Mouse (Mus musculus) MEL (cell line): ENCODE results near the gene Nolc1. TPM values are rescaled to one million over a fixed set of nuclear protein-coding genes. Genes with fewer than 3 reads are reported as not detected.
A peak's percentile ranks its signal among the peaks of the same experiment; 100 is the strongest.

ENCODE experiments used
- DNase-seq: peaks from one replicate; pipeline ENCODE4 v3.0.0; 2011; ENCODE audit warnings: low read depth, low spot score
- H3K27ac ChIP-seq: 2 replicates; pipeline ENCODE4 v1.5.1; 2012; ENCODE audit warnings: low read depth, mild to moderate bottlenecking, control low read depth, low read length, moderate library complexity; ENCODE audit not compliant: control insufficient read depth
- H3K27me3 ChIP-seq, 2 experiments: fragments of 150-350 bp in 1 of 2; sonication (generic) in 1 of 2; 2 replicates each; pipeline ENCODE4 v1.6.1; 2012; ENCODE audit warnings: low read length in 2 of 2, mild to moderate bottlenecking in 2 of 2, improper control_type of control experiment in 1 of 2, moderate library complexity in 1 of 2; ENCODE audit not compliant: insufficient read depth in 2 of 2, control insufficient read depth in 1 of 2
- H3K36me3 ChIP-seq, 2 experiments: 2 replicates each; pipeline ENCODE4 v1.6.1; 2012 to 2014; ENCODE audit warnings: low read length in 2 of 2, improper control_type of control experiment in 1 of 2, inconsistent platforms in 1 of 2, mild to moderate bottlenecking in 1 of 2; ENCODE audit not compliant: insufficient read depth in 2 of 2, control insufficient read depth in 1 of 2
- H3K4me1 ChIP-seq, 2 experiments: fragments of 150-350 bp in 1 of 2; sonication (generic) in 1 of 2; 2 replicates each; pipeline ENCODE4 v1.6.1; 2012; ENCODE audit warnings: low read length in 2 of 2, improper control_type of control experiment in 1 of 2, mild to moderate bottlenecking in 1 of 2; ENCODE audit not compliant: insufficient read depth in 2 of 2, control insufficient read depth in 1 of 2
- H3K4me3 ChIP-seq, 2 experiments: fragments of 150-350 bp in 1 of 2; sonication (generic) in 1 of 2; 2 replicates each; pipeline ENCODE4 v1.5.1; 2012; ENCODE audit warnings: low read depth in 2 of 2, low read length in 2 of 2, mild to moderate bottlenecking in 2 of 2, moderate library complexity in 2 of 2, control low read depth in 1 of 2, improper control_type of control experiment in 1 of 2; ENCODE audit not compliant: control insufficient read depth in 1 of 2, insufficient read depth in 1 of 2
- H3K79me2 ChIP-seq: 2 replicates; pipeline ENCODE4 v1.6.1; 2012; ENCODE audit warnings: mild to moderate bottlenecking, low read length, moderate library complexity; ENCODE audit not compliant: control insufficient read depth, poor library complexity, insufficient read depth
- H3K9ac ChIP-seq: 2 replicates; pipeline ENCODE4 v1.6.1; 2012; ENCODE audit warnings: low read depth, mild to moderate bottlenecking, control low read depth, low read length, moderate library complexity; ENCODE audit not compliant: control insufficient read depth, poor library complexity, severe bottlenecking
- H3K9me3 ChIP-seq: fragments of 150-350 bp; sonication (generic); replicated peaks from 2 replicates; pipeline ENCODE4 v1.6.1; 2012; ENCODE audit warnings: mild to moderate bottlenecking, low read length, improper control_type of control experiment, moderate library complexity; ENCODE audit not compliant: insufficient read depth
- BHLHE40 ChIP-seq: IDR thresholded peaks from 2 replicates; pipeline ENCODE4 v1.6.1; 2012; ENCODE audit warnings: low read depth, mild to moderate bottlenecking, inconsistent platforms, low read length, improper control_type of control experiment, borderline replicate concordance
- CHD2 ChIP-seq: IDR thresholded peaks from 2 replicates; pipeline ENCODE4 v1.6.1; 2011; ENCODE audit warnings: low read length, improper control_type of control experiment
- ELF1 ChIP-seq: IDR thresholded peaks from 2 replicates; pipeline ENCODE4 v1.6.1; 2014; ENCODE audit warnings: low read depth, mild to moderate bottlenecking, inconsistent platforms, low read length, improper control_type of control experiment, moderate library complexity
- EP300 ChIP-seq, 2 experiments: IDR thresholded peaks; 2 replicates each; pipeline ENCODE4 v1.6.1; 2011; ENCODE audit warnings: improper control_type of control experiment in 2 of 2, low read length in 2 of 2, low read depth in 1 of 2, mild to moderate bottlenecking in 1 of 2
- ETS1 ChIP-seq: IDR thresholded peaks from 2 replicates; pipeline ENCODE4 v1.6.1; 2012; ENCODE audit warnings: low read depth, mild to moderate bottlenecking, inconsistent platforms, low read length, improper control_type of control experiment, moderate library complexity
- GABPA ChIP-seq: IDR thresholded peaks from 2 replicates; pipeline ENCODE4 v1.6.1; 2012; ENCODE audit warnings: low read depth, mild to moderate bottlenecking, inconsistent platforms, low read length, improper control_type of control experiment, moderate library complexity
- GATA1 ChIP-seq: IDR thresholded peaks from 2 replicates; pipeline ENCODE4 v1.6.1; 2011; ENCODE audit warnings: low read depth, low read length, improper control_type of control experiment
- HCFC1 ChIP-seq: IDR thresholded peaks from 2 replicates; pipeline ENCODE4 v1.6.1; 2012; ENCODE audit warnings: low read depth, mild to moderate bottlenecking, inconsistent platforms, low read length, improper control_type of control experiment, moderate library complexity
- JUND ChIP-seq: IDR thresholded peaks from 2 replicates; pipeline ENCODE4 v1.6.1; 2011; ENCODE audit warnings: low read depth, mild to moderate bottlenecking, improper control_type of control experiment, low read length
- KAT2A ChIP-seq: conservative IDR thresholded peaks from 2 replicates; pipeline ENCODE4 v1.6.1; 2012; ENCODE audit warnings: low read depth, low read length, improper control_type of control experiment, inconsistent platforms
- MAX ChIP-seq: IDR thresholded peaks from 2 replicates; pipeline ENCODE4 v1.6.1; 2011; ENCODE audit warnings: low read length, improper control_type of control experiment
- MYB ChIP-seq: IDR thresholded peaks from 2 replicates; pipeline ENCODE4 v1.6.1; 2011; ENCODE audit warnings: mild to moderate bottlenecking, low read depth, low read length, improper control_type of control experiment
- POLR2A ChIP-seq, 2 experiments: IDR thresholded peaks; 2 replicates each; pipeline ENCODE4 v1.6.1; 2011 to 2012; ENCODE audit warnings: low read length in 2 of 2, mild to moderate bottlenecking in 2 of 2, control low read depth in 1 of 2, improper control_type of control experiment in 1 of 2, low read depth in 1 of 2, moderate library complexity in 1 of 2; ENCODE audit not compliant: control insufficient read depth in 1 of 2, insufficient read depth in 1 of 2, poor library complexity in 1 of 2
- POLR2AphosphoS2 ChIP-seq: IDR thresholded peaks from 2 replicates; pipeline ENCODE4 v1.6.1; 2011; ENCODE audit warnings: low read length, improper control_type of control experiment
- SIN3A ChIP-seq: IDR thresholded peaks from 2 replicates; pipeline ENCODE4 v1.6.1; 2012; ENCODE audit warnings: low read length, improper control_type of control experiment, inconsistent platforms
- SMC3 ChIP-seq: IDR thresholded peaks from 2 replicates; pipeline ENCODE4 v1.6.1; 2011; ENCODE audit warnings: low read depth, low read length, improper control_type of control experiment
- TAL1 ChIP-seq: IDR thresholded peaks from 2 replicates; pipeline ENCODE4 v1.6.1; 2012; ENCODE audit warnings: mild to moderate bottlenecking, inconsistent platforms, low read length, moderate library complexity, mixed read lengths
- TBP ChIP-seq: IDR thresholded peaks from 2 replicates; pipeline ENCODE4 v1.8.0; 2011; ENCODE audit warnings: low read depth, low read length, improper control_type of control experiment
- UBTF ChIP-seq: IDR thresholded peaks from 2 replicates; pipeline ENCODE4 v1.6.1; 2012; ENCODE audit warnings: low read depth, mild to moderate bottlenecking, inconsistent platforms, low read length, improper control_type of control experiment, moderate library complexity, borderline replicate concordance; ENCODE audit not compliant: insufficient read depth
- USF1 ChIP-seq: IDR thresholded peaks from 2 replicates; pipeline ENCODE4 v1.6.1; 2014; ENCODE audit warnings: low read depth, mild to moderate bottlenecking, inconsistent platforms, low read length, improper control_type of control experiment, moderate library complexity
- USF2 ChIP-seq, 2 experiments: IDR thresholded peaks; 2 replicates each; pipeline ENCODE4 v1.6.1; 2011 to 2012; ENCODE audit warnings: improper control_type of control experiment in 2 of 2, low read length in 2 of 2, borderline replicate concordance in 1 of 2, inconsistent platforms in 1 of 2, low read depth in 1 of 2, mild to moderate bottlenecking in 1 of 2; ENCODE audit not compliant: insufficient read depth in 1 of 2
- ZKSCAN1 ChIP-seq: IDR thresholded peaks from 2 replicates; pipeline ENCODE4 v1.6.1; 2012; ENCODE audit warnings: low read depth, mild to moderate bottlenecking, inconsistent platforms, low read length, improper control_type of control experiment, moderate library complexity
- ZMIZ1 ChIP-seq: IDR thresholded peaks from 2 replicates; pipeline ENCODE4 v1.6.1; 2012; ENCODE audit warnings: low read depth, mild to moderate bottlenecking, inconsistent platforms, low read length, improper control_type of control experiment, moderate library complexity
- ZNF384 ChIP-seq: IDR thresholded peaks from 2 replicates; pipeline ENCODE4 v1.6.1; 2012; ENCODE audit warnings: low read depth, mild to moderate bottlenecking, inconsistent platforms, low read length, improper control_type of control experiment
- polyA plus RNA-seq, 2 experiments: library from polyadenylated mRNA; stranded (reverse) in 1 of 2; unstranded in 1 of 2; fragments of >175 nt in 1 of 2; fragments of >200 nt in 1 of 2; gene quantifications; 2 replicates each; pipeline versions ENCODE4 v1.2.1 to v1.2.4; 2012; ENCODE audit warnings: low replicate concordance in 2 of 2, low read depth in 1 of 2; ENCODE audit not compliant: insufficient read length in 2 of 2, insufficient read depth in 1 of 2, missing spikeins in 1 of 2
- total RNA-seq: library from RNA; depleted of rRNA; stranded (reverse); fragments of 300-350 nt; gene quantifications from 2 replicates; pipeline ENCODE4 v1.2.3, GENCODE M21; 2012

Nolc1 gene
- total and polyA plus RNA-seq, 3 experiments, result 213 to 753 (median 294) TPM

GRCm38 (mm10) chr19:46074266-46074665 is 1.4 kb upstream of the Nolc1 start:
- peak; percentile 63 for DNase-seq
- no peak overlapping the region for H3K9ac ChIP-seq
- H3K27me3 ChIP-seq, result no peaks in the 10 kb centered on the region
- peaks cover 34% of the 10 kb centered on the region for H3K79me2 ChIP-seq
- H3K27ac ChIP-seq, result peak overlapping the region; percentile 2; the same call in 1 of the 2 replicates
- no peak overlapping the region for H3K4me3 ChIP-seq
- peaks cover 12 to 16% of the 10 kb centered on the region in 2 experiments for H3K36me3 ChIP-seq
- no peaks in the 10 kb centered on the region for H3K9me3 ChIP-seq
- TF ChIP-seq TBP (peak; percentile 49; the same call in 1 of the 2 replicates), MYB (no peak), GATA1 (peak; percentile 28; the same call in 1 of the 2 replicates), EP300 (IDR thresholded peaks at IDR 0.05; ENCODE audit: low read depth in 1 of 2, low read length in 2 of 2) (0 out of 4 replicates have a peak, but pooled peaks of 1 of the 2 experiments have one; percentile 13), TAL1 (0 out of 2 replicates have a peak, but pooled peaks have one; percentile 14)
- peaks cover 2 to 10% of the 10 kb centered on the region in 2 experiments; a peak in 3 of 4 replicates for H3K4me1 ChIP-seq

- H3K4me3 ChIP-seq, result no peak overlapping the region
- no peaks in the 10 kb centered on the region for H3K27me3 ChIP-seq
- H3K27ac ChIP-seq, result no peak overlapping the region
- H3K36me3 ChIP-seq, result peaks cover 16 to 36% of the 10 kb centered on the region in 2 experiments
- peaks cover 44% of the 10 kb centered on the region for H3K79me2 ChIP-seq
- no peak overlapping the region; the same call in 1 of the 2 replicates for H3K9ac ChIP-seq
- no peak for DNase-seq
- TF ChIP-seq ELF1 (no peak), USF1 (no peak), ZNF384 (no peak), POLR2AphosphoS2 (no peak), HCFC1 (no peak), GABPA (no peak), UBTF (no peak), ZMIZ1 (no peak), TBP (no peak), SIN3A (no peak), SMC3 (no peak), KAT2A (no peak), ETS1 (no peak), USF2 (IDR thresholded peaks at IDR 0.05; ENCODE audit: borderline replicate concordance in 1 of 2, insufficient read depth in 1 of 2, low read depth in 1 of 2, low read length in 2 of 2) (no peak), MAX (no peak), ZKSCAN1 (no peak), JUND (no peak), BHLHE40 (no peak), CHD2 (no peak), POLR2A (IDR thresholded peaks at IDR 0.05; ENCODE audit: control insufficient read depth in 1 of 2, insufficient read depth in 1 of 2, low read depth in 1 of 2, low read length in 2 of 2, poor library complexity in 1 of 2) (no peak)
- no peaks in the 10 kb centered on the region for H3K9me3 ChIP-seq
- H3K4me1 ChIP-seq, result peaks cover 2 to 10% of the 10 kb centered on the region in 2 experiments; a peak in 3 of 4 replicates
Measured at GRCm38 (mm10) chr19:46078535-46078934, 2.9 kb downstream of the Nolc1 start.
